Mouse (Mus musculus) spleen, postnatal 14 days (tissue): ENCODE data around the gene Mmgt2.

Source experiments
- DNase-seq, 2 experiments: peaks; one replicate each; pipeline ENCODE4 v3.0.0; 2021 to 2022; ENCODE audit warnings: low spot score in 2 of 2

The Mmgt2 gene

DNA sequence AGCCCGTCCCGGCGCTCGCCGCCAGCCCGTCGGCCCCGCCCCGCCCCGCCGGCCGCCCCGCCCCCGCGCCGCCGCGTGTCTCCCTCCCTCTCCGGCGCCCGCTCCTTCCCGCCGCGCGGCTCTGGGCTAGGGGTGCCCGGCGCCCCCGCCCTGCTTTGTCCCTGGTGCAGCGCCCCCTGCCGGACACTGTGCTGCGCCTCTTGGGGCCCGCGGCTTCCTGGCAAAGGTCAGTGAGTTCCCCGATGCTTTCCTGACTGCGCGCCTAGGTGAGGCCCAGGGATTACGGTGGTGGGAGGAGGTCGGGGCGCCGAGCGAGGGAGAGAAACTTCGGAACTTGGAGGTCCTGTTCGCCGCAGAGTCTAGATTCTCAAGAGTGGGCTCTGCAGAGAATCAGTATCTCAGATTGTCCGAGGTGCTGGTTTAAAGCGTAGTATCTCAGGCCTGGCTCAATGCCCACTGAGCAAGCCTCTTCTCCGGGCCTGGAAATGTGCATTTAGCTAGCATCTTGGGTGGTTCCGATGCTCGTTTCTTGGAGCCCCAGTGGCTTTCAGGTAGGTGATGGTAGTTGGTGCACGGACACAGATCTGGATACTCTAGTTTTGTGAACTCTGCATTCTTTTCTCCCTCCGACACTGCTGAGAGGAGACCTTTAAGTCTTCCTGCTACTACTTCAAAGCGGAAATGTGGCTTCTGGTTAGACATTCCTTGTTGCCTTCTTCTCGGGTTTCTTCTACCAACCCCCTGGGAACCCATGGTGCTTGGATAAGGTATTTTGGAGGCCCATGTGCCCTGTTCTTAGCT, at the start of gene Mmgt2:
TSS of gene Mmgt2 (plus strand) at position 74 of the 801 bp plus-strand sequence.
- peak; percentile 86 to 93 for DNase-seq

DNA sequence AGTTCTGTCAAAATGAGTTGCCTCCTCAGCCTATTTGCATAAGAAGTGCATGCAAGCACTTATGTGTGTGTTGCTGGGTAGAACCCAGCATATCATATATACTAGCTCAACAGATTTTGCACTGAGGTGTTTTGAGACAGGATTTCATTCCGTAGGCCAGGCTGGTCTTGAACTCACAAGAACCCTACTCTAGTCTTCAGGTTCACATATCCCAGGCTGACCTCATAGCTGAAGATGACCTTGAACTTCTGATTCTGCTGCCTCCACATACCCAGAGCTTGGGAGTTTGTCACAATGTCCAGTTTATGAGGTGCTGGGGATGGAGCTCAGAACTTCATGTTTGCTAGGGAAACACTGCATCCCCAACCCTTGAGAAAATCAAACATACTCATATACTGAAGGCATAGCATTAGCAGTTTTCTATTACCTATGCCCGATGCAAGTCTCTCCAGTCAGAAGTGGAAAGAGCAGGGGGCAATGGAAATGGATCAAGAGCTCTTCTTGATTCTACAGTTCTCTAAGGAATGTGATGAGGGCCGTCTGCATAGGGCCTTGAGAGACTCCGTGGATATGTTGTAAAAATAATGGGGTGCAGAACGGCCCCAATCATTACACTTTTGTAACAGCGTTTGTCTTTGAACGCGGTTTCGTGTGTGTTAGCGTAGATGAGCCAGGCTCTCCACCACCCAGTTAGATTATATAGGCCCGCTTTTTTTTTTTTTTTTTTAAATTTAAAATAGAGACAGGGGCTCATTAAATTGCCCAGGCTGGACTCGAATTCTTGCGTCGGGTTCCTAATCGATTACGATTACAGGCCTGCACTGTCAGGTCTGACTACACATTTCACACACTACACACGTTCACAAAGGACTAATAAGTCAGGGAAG, 46.5 kb upstream of the Mmgt2 start:
- DNase-seq = no peak

DNA sequence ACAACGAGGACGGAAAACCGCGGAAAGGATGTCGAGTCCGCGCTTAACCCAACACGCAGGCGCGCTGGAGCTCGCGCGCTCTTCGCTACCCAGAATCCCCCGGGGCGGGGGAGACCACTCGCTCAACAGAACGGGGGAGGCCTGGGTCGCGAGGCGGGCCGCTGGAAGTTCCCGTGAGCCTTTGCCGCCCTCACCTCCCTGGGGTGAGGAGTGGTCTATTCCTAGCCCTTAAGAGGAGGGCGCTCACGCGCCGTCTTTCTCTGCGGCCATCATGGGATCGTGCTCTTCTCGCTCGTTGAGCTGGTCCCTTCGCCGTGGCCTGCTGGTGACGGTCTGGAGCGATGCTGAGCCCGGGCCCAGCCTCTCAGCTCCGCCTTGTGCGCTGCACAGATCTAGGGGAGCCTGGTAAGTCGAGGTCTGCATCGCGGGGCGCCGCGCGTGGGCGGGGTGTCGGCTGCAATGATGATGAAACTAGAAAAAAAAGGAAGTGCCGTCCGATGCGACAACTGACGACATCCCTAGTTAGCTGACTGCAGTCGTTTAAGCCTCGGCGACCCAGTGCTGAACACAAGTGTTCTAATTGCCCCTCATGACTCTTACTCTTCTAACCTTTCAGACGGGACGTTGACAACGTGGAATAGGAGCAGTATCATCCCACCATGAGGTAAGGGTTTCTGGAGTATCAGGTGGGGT, 45.7 kb upstream of the Mmgt2 start:
- DNase-seq = peak; percentile 94 to 95

DNA sequence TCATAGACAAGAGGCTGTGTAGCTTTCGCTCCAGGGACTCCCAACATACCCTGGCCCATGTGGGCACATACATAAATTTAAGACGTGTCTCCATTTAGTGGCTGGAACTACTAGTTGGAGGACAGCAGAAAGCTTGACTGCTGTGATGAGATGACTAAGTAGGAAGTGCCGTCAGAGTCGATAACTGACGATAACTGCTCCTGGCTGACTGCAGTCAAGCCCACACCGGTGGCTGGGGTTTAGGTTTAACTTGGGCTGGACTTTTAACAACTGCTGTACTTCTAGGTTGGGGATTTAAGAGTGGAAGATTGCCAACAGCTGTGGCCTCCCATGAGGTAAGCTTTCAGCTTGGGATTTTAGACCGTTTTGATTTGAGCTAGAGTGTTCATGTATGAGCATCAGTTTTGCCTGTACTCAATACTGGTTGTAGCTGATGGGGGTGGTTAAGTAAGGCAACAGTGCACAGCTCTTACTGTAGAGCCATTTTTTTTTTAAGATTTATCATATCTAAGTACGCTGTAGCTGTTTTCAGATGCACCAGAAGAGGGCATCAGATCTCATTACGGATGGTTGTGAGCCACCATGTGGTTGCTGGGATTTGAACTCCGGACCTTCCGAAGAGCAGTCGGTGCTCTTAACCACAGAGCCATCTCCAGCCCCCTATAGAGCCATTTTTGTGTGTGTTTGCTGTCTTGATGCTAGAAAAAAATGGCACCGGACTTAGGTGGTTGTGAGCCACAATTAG, 45.0 kb upstream of the Mmgt2 start:
- DNase-seq = no peak

DNA sequence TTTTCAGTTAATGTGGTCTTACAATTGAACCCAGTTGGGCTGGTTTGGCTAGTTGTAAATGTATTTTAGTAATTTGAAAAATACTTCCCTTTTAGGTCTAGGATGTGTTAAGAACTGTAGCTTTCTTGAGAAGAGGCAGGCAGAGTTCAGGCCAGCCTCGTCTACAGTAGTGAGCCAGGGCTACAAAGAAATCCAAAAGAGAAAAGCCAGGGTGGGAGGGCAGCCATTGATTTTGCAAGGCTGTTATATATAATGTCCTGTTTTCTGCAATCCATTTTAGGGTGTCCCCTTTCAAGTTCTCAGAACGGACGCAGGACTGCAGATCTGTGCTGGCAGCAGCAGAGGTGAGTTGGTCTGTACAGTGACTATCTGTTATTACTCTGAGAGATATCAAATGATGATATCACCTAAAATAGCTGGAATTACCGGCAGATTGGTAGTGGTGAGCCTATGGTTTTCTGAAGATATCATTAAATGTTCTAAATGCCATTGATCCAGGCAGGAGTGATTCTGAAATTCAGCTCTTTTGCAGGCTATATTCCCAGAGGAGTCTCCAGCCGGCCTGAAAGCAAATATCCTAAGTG, 44.2 kb upstream of the Mmgt2 start:
- DNase-seq = no peak

DNA sequence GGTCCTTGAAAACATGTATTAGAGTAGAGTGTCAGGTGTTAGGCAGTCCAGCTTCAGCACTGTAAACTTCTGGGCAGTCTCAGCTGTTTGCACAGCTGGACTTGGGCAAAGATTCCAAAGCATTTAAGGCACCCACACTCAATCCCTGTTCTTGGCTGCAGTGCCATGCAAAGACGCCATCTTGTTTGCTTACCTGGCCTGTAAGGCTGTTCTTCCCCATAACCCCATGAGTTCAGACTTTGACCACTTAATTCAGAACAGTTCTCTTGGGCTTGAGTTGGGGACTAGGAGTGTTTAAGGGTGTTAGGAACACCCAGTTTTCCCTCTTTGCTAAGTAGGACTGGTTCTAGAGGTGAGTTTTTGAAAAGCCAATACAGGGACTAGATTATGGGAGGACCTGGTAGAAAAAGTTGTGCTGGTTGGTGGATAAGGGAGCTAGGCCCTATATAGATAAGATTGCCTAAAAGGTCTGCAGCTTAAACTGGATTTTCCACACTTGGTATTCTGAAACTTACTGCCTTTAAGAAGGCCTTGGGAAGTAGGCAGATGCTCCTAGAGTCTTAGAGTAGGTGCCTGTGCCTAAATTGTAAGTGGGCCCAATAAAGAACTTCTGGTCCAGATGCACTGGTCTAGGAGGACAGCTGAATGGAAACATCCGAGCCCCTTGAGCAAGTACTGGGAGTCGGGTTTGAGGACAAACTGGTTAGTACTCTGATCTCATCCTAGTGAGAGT, 43.4 kb upstream of the Mmgt2 start:
- DNase-seq = no peak

DNA sequence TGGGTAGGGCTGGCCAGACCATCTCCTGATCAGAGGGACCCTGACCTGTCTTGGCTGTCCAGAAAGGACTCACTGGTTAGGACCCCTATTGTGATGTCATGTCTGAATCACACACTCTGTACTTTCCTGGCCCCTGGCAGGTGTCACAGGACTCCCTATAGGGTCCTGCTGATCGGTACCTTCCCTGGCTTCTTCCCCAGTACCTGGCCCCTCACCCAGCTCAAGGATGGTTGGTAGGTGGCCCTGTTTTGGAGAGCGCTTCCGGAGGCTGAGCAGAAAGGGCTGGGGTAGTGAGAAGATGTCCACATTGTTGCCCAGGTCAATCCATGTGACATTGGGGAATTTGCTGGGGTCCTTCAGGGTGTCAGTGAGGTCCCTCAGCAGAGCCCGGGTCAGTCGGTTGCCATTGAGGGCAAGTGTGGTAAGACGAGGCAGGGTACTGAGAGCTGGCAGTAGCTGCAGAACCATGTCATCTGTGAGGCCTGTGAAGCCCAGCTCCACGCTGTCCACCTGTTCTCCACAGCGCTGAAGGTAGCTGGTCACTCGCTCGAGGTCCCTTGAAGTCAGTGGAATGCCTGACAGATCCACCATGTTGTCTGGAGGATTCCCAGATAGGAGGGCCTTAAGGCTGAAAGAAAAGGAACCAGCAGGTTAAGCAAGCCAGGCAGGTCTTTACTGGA, 42.7 kb upstream of the Mmgt2 start:
- no peak for DNase-seq

DNA sequence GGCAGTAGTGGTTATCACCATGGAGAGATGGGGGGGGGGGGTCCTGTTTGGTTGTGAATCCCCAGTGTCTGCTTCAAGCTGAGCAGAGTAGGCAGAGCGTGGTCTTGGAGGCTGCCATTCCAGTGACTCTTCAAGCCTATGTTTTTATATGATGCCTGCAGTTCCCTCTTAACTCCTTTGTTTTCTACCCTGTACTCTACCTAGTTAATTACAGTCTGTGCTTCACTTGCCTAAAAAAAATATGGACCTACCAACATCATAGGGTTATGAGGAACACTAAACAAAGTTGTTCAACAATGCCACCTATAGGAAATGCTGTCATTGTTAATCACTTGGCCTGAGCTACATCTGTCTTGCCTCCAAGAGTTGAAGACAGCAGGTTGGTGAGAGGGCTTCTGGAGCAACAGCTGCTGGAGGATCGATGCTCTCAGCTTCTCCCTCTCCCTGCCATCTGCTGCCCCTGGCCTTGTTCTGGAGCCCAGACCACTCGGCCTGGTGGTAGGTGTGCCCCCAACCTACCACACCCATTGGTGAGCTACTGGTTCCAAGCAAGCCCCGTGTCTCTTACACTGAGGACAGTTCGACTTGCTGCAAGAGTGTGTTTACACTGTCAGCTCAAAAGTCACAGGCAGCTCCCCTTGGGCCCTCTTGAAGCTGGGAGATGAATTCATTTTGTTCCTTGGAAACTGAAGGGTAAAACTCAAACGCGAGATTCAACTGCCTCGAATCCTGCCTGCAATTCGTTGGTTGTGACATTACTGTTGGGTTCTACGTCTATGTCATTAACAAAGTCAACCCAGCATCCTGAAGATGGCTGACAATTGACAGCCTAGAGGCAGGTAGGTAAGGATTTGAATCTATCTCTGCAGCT, 41.9 kb upstream of the Mmgt2 start:
- DNase-seq = no peak

DNA sequence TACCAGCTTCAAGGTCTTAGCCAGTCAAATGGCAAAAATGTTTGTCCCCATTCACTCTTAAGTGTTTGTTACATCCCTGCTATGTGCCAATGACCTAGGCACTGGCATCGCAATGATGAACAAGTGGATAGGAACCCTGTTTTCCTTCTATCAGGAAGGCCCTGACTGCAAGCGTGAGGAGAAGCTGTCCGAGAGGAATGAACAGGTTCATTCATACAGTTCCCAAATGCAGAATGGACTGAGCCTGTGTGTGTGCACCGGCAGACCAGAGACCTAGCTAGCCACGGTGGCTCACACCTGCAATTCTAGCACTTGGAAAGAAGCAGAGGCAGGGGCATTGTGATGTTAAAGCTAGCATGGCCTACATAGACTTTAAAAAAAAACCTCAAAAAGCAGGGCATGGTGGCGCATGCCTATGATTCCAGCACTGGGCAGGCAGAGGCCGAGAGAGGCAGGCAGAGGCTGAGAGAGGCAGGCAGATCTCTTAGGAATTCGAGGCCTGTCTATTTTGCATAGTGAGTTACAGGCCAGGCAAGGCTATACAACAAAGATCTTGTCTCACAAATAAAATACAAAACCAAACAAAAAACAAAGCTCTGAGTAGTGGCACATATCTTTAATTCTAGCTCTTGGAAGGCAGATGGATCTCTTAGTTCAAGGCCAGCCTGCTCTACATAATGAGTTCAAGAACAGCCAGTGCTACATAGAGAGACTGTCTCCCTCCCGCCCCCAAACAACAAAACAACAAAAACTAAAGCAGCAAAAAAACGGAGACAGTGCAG, 41.1 kb upstream of the Mmgt2 start:
- no peak for DNase-seq

DNA sequence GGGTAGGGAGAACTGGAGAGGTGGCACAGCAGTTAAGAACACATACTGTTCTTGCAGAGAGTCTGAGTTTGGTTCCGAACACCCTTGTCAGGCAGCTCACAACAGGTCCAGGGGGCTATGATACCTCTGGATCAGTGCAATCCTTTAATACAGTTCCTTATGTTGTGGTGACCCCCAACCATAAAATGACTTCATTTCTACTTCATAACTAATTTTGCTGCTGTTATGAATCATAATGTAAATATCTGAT, 40.6 kb upstream of the Mmgt2 start:
- no peak for DNase-seq

DNA sequence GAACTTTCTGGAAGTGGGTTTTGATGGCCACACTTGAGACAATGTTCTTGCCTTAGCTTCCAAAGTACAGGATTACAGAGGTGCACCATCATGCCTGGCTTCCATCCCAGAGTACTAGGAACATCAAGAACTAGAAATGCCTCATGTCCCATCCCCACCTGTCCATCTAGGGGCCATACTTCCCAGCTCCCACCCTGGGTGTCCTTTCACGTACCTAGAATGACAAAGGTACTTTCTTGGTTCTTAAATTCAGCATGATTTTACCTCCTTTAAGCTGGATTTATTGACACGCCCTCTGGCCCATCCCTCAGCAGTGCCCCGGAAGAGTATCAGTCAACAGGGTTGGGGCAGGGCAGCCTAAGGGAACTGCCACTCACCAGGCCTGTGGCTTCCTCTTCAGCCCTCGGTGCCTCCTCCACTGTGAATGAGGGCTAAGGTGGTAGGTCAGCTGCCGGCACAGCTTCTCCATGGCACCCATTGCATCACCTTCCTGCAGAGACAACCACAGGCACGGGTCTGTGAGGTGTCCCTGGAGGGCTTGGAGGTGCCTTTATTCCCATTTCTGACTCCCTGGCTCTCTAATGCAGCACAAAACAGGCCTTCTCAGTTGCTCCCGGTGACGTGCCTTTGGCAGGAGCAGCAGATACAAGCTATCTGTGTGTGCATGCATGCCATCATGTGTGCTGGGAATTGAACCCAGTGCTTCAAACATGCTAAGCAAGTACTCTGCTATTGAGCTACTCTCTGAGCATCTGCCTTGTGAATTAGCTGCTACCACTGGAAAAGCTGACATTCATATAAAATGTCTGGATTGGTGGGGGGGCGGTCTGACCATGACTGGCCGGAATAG, 39.4 kb upstream of the Mmgt2 start:
- DNase-seq = no peak

DNA sequence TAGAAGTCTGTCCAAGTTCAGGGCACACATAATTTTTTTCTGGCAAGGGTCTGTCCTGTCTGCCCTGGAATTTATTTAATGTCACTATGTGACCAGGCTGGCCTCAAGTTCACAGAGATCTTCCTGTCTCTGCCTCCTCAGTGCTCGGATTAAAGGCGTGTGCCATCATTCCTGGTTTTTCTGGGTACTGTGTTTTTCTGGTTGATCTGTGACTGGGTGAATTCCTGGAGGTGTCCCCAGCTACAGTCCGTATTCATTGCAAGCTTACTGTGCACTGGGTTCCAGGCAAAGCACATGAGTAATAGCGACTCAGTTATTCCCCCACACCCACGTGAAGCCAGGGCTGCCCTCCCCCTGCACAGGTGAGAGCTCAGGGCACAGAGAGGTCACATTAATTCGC, 38.2 kb upstream of the Mmgt2 start:
- no peak for DNase-seq

DNA sequence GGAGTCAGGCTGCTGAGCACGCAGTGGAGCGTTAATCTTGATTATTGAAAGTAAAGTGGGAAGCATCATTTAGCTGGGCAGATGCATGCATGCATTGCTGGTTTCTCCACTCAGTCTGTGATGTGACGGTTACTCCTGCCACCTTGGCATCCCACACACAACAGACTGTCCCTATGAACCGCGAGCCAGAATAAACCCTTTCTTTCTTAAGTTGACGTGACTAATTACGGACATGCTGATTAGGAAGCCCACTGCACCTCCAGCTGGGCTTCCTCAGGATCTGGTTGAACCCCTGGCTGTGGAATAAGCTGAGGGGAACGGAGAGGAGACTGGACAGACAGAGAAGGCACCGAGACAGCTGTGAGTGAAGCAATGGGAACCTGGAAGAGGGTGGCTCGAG, 35.9 kb upstream of the Mmgt2 start:
- DNase-seq = no peak

DNA sequence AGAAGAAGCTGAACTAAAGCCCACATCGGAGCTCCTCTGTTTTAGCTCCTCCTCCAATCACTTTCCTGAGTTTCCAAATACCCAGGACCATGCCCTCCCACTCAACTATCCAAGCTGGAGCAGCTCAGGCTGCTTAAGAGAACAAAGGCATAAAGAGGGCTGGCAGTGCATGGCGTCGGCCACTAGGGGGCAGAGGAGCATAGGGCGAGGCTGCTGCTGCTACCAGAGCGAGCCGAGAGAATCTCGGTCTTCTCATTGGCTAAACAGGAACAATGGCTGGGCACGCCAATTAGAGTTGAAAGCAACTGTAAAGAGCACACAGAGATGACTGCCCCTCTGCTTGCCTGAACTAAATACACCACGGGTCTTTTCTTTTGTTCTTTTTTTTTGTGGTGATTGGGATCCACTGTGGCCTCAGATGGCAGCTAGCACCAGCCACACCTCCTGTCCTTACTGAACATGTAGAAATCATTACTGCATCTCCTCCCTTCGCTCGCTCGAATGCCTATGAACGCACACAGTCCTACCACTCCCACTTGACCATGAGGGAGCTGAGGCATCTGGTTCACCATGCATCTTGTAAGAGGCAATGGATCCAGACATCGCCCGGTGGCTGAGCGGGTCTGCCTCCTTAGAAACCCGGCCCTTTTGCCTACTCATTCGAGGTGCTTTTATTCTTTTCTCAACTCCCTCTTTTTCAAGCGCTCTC, 34.7 kb upstream of the Mmgt2 start:
- DNase-seq = peak; percentile 69 to 85

DNA sequence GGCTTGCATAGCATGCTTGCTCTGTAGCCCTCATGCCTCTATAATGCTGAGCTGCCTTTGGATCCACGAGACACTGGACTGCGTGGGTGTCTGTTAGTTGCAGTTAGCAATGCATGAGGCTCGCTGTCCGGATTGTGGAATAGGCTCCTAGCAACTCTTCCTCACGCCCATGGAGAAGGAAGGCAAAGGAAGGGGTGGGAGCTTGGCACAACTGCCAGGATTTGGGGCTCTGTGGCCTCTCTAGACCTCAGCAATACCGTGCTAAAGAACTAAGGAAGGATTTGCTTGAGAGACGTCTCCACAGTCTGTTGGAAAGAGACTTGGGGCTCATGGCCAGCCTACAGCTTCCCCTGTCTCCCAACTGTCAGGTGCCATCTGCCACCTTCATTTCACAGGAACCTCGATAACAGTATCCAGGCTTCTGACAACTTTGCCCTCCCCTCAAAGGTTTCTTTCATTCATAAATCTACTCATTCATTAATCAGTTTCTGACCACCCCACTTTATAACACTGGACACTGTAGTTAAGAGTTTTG, 33.5 kb upstream of the Mmgt2 start:
- DNase-seq = no peak

DNA sequence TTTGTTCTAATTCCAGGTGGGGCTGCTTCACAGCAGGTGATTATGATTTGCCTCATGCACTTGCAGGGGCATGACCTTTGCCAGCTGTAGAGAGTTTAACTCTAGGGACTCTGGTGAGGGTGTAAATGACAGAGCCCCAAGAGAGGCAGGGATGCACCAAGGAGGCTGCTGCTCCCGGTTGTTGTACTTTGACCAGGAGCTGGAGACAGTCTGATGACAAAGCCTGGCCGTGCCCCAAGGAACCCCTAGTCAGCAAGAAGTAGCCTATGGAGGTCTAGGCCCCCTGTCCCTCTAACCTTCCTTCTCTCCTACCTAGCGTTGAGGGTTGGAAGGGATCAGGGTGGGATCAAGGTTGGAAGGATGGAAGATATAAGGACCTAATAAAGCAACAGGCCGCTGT, 33.0 kb upstream of the Mmgt2 start:
- no peak for DNase-seq

DNA sequence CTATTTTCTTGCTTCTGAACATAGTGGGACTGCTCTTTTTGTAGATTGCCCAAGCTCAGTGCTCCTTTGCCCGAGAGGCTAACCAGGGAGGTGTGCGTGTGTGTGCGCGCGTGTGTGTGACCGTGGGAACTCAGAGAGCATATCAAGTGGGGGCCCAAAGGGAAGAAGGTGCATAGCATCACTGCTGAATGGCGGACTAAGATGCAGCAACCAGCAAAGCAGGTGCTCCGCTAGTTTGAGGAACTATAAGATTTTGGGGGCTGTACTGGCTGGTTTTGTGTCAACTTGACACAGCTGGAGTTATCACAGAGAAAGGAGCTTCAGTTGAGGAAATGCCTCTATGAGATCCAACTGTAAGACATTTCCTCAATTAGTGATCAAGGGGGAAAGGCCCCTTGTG, 27.4 kb upstream of the Mmgt2 start:
- DNase-seq = no peak
